Mouse (Mus musculus): ENCODE data around the gene Cyp2c66. TPM values are rescaled to one million over a fixed set of nuclear protein-coding genes. Genes with fewer than 3 reads are reported as not detected.
"Not testable (repeated sequence)": the region's sequence is repeated elsewhere in the genome, so short reads cannot be mapped to it uniquely, and the experiment has no call there.

Cyp2c66 gene
- total RNA-seq (2012; rRNA removed) = not detected in 2 replicates

GRCm38 (mm10) chr19:39113644-39114043 is at the start of gene Cyp2c66:
Gene Cyp2c66 (plus strand): TSS chr19:39113898.
- no peak for DNase-seq (ENCODE audit: low read depth, low spot score)
- H3K4me1 ChIP-seq (ENCODE audit: control insufficient read depth in 2 of 2, insufficient read depth in 2 of 2, low read length in 2 of 2, poor library complexity in 1 of 2) = no peaks in the 10 kb centered on the region
- in situ Hi-C loops (cut with MboI; ENCODE audit: low sequenced_read_pairs in 2 of 2, unreplicated experiment in 2 of 2) = no loop called here
- no peak for TF ChIP-seq HCFC1 (IDR thresholded peaks at IDR 0.05; ENCODE audit: borderline replicate concordance, insufficient read depth, low read length)
- no peak for TF ChIP-seq ZNF384 (IDR thresholded peaks at IDR 0.05; ENCODE audit: low read depth, low read length)
- TF ChIP-seq MAFK (IDR thresholded peaks at IDR 0.05; ENCODE audit: insufficient read depth, low read depth, low read length) = no peak
- TF ChIP-seq ZC3H11A (IDR thresholded peaks at IDR 0.05; ENCODE audit: borderline replicate concordance, low read depth, low read length) = no peak
- TF ChIP-seq CHD2 (IDR thresholded peaks at IDR 0.05; ENCODE audit: low read depth, low read length) = no peak
- no peaks in the 10 kb centered on the region for H3K36me3 ChIP-seq (ENCODE audit: control insufficient read depth, insufficient read depth, low read length, poor library complexity, severe bottlenecking)
- H3K9me3 ChIP-seq (ENCODE audit: control insufficient read depth, insufficient read depth, low read depth, low read length) = no peaks in the 10 kb centered on the region
- H3K4me3 ChIP-seq (ENCODE audit: insufficient read depth in 1 of 2, low read depth in 1 of 2, low read length in 2 of 2, poor library complexity in 1 of 2, severe bottlenecking in 1 of 2) = no peak within 1 kb of the TSS
- no peak within 1 kb of the TSS for H3K27ac ChIP-seq (ENCODE audit: insufficient read depth, low read depth, low read length, poor library complexity, severe bottlenecking)
- H3K9ac ChIP-seq (ENCODE audit: insufficient read depth, low read depth, low read length, poor library complexity, severe bottlenecking) = no peak within 1 kb of the TSS

GRCm38 (mm10) chr19:39098779-39099178 is 14.9 kb upstream of the Cyp2c66 start:
- in situ Hi-C loops (cut with MboI; ENCODE audit: low sequenced_read_pairs in 2 of 2, unreplicated experiment in 2 of 2); H3K36me3 ChIP-seq (ENCODE audit: control insufficient read depth, insufficient read depth, low read length, poor library complexity, severe bottlenecking); H3K4me3 ChIP-seq (ENCODE audit: insufficient read depth in 1 of 2, low read depth in 1 of 2, low read length in 2 of 2, poor library complexity in 1 of 2, severe bottlenecking in 1 of 2); H3K4me1 ChIP-seq (ENCODE audit: control insufficient read depth in 2 of 2, insufficient read depth in 2 of 2, low read length in 2 of 2, poor library complexity in 1 of 2); H3K9me3 ChIP-seq (ENCODE audit: control insufficient read depth, insufficient read depth, low read depth, low read length); H3K9ac ChIP-seq (ENCODE audit: insufficient read depth, low read depth, low read length, poor library complexity, severe bottlenecking); H3K27ac ChIP-seq (ENCODE audit: insufficient read depth, low read depth, low read length, poor library complexity, severe bottlenecking): not testable (repeated sequence)
- peak; percentile 19 for DNase-seq (ENCODE audit: low read depth, low spot score)

GRCm38 (mm10) chr19:39156836-39157235 is 43.1 kb downstream of the Cyp2c66 start:
- H3K4me1 ChIP-seq (ENCODE audit: control insufficient read depth in 2 of 2, insufficient read depth in 2 of 2, low read length in 2 of 2, poor library complexity in 1 of 2); H3K27ac ChIP-seq (ENCODE audit: insufficient read depth, low read depth, low read length, poor library complexity, severe bottlenecking); in situ Hi-C loops (cut with MboI; ENCODE audit: low sequenced_read_pairs in 2 of 2, unreplicated experiment in 2 of 2); DNase-seq (ENCODE audit: low read depth, low spot score); H3K9ac ChIP-seq (ENCODE audit: insufficient read depth, low read depth, low read length, poor library complexity, severe bottlenecking); H3K9me3 ChIP-seq (ENCODE audit: control insufficient read depth, insufficient read depth, low read depth, low read length); H3K36me3 ChIP-seq (ENCODE audit: control insufficient read depth, insufficient read depth, low read length, poor library complexity, severe bottlenecking): not testable (repeated sequence)
- H3K4me3 ChIP-seq (ENCODE audit: insufficient read depth in 1 of 2, low read depth in 1 of 2, low read length in 2 of 2, poor library complexity in 1 of 2, severe bottlenecking in 1 of 2) = peak overlapping the region; percentile 28 to 45; a peak in 2 of 4 replicates

Other genes starting within 250 kb of the Cyp2c66 start
- gene Hells, start 183.0 kb upstream of the Cyp2c66 start, total RNA-seq (2012; rRNA removed) = 132 and 190 TPM in 2 replicates
- gene Cyp2c55, start 106.9 kb upstream of the Cyp2c66 start, total RNA-seq (2012; rRNA removed) = 0.16 and 0.40 TPM in 2 replicates
- not detected in 2 replicates for gene Cyp2c65, start 52.9 kb upstream of the Cyp2c66 start, total RNA-seq (2012; rRNA removed)
- gene Cyp2c29, start 155.5 kb downstream of the Cyp2c66 start, total RNA-seq (2012; rRNA removed) = 0.11 TPM in 1 of 2 replicates, not detected in the other

Data from ES-E14 (cell line).